Mouse (Mus musculus) heart, embryonic 16.5 days (tissue): ENCODE results near the gene Fam163a. TPM values are rescaled to one million over a fixed set of nuclear protein-coding genes. Genes with fewer than 3 reads are reported as not detected.
"Not testable (repeated sequence)": the region's sequence is repeated elsewhere in the genome, so short reads cannot be mapped to it uniquely, and the experiment has no call there.

Experiments used
- ATAC-seq: fragments of 200-750 bp; cut with Nextera tagmentation; replicated peaks from 2 replicates; pipeline ENCODE4 v1.8.0; 2017; ENCODE audit warnings: moderate number of reproducible peaks; ENCODE audit not compliant: insufficient read depth, low FRiP score; ENCODE audit errors: extremely low read depth
- H3K27ac ChIP-seq: fragments of 300-500 bp; sonication (generic); 2 replicates; pipeline ENCODE4 v1.5.1; 2014; ENCODE audit warnings: mild to moderate bottlenecking, low read length, control low read depth, moderate library complexity
- H3K27me3 ChIP-seq: fragments of 300-500 bp; sonication (generic); 2 replicates; pipeline ENCODE4 v1.6.1; 2014; ENCODE audit warnings: low read length, mixed read lengths; ENCODE audit not compliant: control insufficient read depth, insufficient read depth
- H3K36me3 ChIP-seq: fragments of 300-500 bp; sonication (generic); 2 replicates; pipeline ENCODE4 v1.6.1; 2014; ENCODE audit not compliant: control insufficient read depth, insufficient read depth
- H3K4me1 ChIP-seq: fragments of 300-500 bp; sonication (generic); 2 replicates; pipeline ENCODE4 v1.6.1; 2014; ENCODE audit warnings: low read length, mixed read lengths; ENCODE audit not compliant: control insufficient read depth, insufficient read depth
- H3K4me2 ChIP-seq: fragments of 300-500 bp; sonication (generic); 2 replicates; pipeline ENCODE4 v1.6.1; 2014; ENCODE audit warnings: low read depth, mild to moderate bottlenecking, control low read depth, low read length
- H3K4me3 ChIP-seq: fragments of 300-500 bp; sonication (generic); 2 replicates; pipeline ENCODE4 v1.5.1; 2014; ENCODE audit warnings: mild to moderate bottlenecking, control low read depth, low read length
- H3K9ac ChIP-seq: fragments of 300-500 bp; sonication (generic); 2 replicates; pipeline ENCODE4 v1.6.1; 2014; ENCODE audit warnings: low read length, control low read depth
- H3K9me3 ChIP-seq: fragments of 300-500 bp; sonication (generic); replicated peaks from 2 replicates; pipeline ENCODE4 v1.6.1; 2016; ENCODE audit warnings: low read length; ENCODE audit not compliant: control insufficient read depth
- WGBS: fragments of 180-500 bp; shearing (Covaris S2); extraction: QIAGEN DNeasy Blood & Tissue Kit; methylation state at CpG from one replicate; pipeline ENCODE4 v1.1.7; 2014; 5-methylcytosine and 5-hydroxymethylcytosine counted together
- polyA plus RNA-seq: library from polyadenylated mRNA; unstranded; fragments of >200 nt; fragmentation: Nextera tagmentation; extraction: Ambion mirVana; gene quantifications from 2 replicates; pipeline ENCODE4 v1.2.1, GENCODE M21; 2015

Fam163a gene
- polyA plus RNA-seq = 1.4 and 1.6 TPM in 2 replicates

DNA sequence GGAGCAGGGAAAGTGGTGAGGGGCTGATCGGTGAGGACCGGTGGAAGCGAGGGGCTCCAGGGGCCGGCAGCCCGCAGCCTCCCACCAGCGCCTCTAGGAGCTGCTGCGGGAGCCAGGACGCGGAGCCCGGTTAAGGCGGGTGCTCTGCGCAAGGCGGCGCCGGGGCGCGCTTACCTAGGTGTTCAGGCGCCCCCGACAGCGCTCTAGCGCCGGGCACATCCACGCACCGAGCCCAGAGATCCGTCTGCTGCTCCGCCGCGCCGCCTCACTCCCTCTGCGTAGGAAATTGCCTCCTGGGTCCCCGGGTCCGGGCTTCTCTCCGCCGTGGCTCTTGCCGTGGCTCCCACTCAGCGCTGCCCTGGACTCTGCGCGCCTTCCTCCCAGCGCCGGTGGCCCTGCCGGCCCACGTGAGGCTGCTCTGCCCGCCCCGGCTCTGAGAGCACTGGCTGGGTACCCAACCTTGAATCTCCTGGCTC is at the start of gene Fam163a:
Gene Fam163a, minus strand, starts transcription at position 371 of the 476 bp plus-strand sequence.
- Histone ChIP-seq H3K4me3 (peak within 1 kb of the TSS; percentile 52), H3K27ac (no peak within 1 kb of the TSS), H3K36me3 (no peaks in the 10 kb centered on the region), H3K4me1 (peaks cover 9% of the 10 kb centered on the region), H3K27me3 (peaks cover 37% of the 10 kb centered on the region), H3K9ac (peak within 1 kb of the TSS; percentile 59), H3K9me3 (peaks cover 7% of the 10 kb centered on the region), H3K4me2 (peak within 1 kb of the TSS; percentile 83)
- ATAC-seq = peak; percentile 43
- WGBS = 1% methylated on average over 43 of the region's 44 CpGs

DNA sequence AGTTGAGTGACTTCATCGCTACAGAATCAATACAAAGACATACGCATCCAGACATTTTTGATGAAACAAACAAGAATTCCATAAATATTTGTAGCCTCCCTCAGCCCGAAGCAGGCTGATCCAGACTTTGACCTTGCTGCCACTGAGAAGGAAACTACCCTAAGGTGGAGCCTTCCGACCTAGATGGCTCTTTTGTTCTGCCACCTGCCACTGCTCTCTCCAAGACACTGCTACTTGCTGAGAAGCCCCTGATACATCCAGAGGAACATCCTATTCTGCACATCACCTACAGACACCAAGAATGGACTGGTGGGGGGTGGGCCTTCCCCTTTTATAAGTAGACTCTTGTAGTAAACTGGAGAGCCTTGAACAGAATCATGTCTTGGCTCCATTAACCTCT is 46.3 kb upstream of the Fam163a start:
- H3K4me2 ChIP-seq, H3K36me3 ChIP-seq, H3K27ac ChIP-seq, ATAC-seq, H3K27me3 ChIP-seq, H3K9me3 ChIP-seq, H3K4me3 ChIP-seq, H3K9ac ChIP-seq, H3K4me1 ChIP-seq: not testable (repeated sequence)
- WGBS = 80% methylated on average over 4 of the region's 4 CpGs

DNA sequence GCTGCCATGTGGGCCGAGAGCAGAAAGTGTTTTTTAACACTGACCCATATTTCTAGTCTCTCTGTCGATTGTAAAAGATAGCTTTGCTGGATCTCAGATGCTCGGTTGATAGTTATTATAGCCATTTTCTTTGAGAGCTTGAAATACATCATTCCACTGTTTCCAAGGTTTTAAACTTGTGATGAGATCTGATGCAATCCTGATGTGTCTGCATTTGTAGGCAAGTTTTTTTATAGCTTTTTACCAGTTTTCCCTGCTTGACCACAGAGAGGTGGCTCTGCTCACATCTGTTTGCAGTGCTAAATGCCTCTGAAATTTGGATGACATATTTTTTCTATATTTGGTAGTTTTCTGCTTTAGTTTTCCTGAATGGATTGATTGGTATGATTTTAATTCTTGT is 43.1 kb upstream of the Fam163a start:
- no peak overlapping the region for H3K4me2 ChIP-seq
- H3K9ac ChIP-seq = no peak overlapping the region
- no peak overlapping the region for H3K27ac ChIP-seq
- H3K27me3 ChIP-seq = no peaks in the 10 kb centered on the region
- 72% methylated on average over 3 of the region's 3 CpGs for WGBS
- H3K9me3 ChIP-seq = no peaks in the 10 kb centered on the region
- no peaks in the 10 kb centered on the region for H3K4me1 ChIP-seq
- H3K36me3 ChIP-seq = no peaks in the 10 kb centered on the region
- no peak for ATAC-seq
- no peak overlapping the region for H3K4me3 ChIP-seq

DNA sequence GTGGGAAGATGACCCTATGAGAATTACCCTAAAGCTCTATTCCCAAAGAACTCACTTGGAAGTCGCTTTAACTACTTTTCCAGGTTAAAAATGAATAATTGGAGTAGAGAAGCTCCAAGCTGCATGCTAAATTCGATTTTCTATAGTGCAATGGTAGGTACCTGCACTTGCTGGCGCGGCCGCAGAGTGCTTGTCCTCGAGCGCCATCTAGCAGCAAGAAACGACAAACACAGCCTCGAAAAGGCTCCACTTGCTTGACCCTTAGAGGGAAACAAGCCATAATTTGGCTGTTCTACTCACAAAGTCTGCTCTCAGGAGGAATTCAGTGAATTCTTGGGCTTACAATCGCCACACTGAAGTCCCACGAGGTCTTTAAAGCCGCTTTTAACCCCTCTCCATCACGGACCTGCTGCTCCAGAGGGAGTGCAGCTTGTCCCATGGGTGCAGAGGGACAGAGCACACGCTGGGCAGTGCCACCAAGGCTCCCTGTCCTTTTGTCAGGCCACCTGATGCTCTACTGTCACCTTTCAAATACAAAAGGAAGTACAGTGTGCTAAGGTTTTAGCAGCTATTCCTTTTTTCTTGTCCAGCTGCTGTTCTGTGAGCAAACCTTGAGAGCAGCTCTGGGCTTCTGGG is 37.0 kb upstream of the Fam163a start:
- no peaks in the 10 kb centered on the region for H3K27me3 ChIP-seq
- ATAC-seq = no peak
- no peak overlapping the region for H3K9ac ChIP-seq
- no peak overlapping the region for H3K4me2 ChIP-seq
- H3K4me1 ChIP-seq = no peaks in the 10 kb centered on the region
- no peak overlapping the region for H3K4me3 ChIP-seq
- H3K9me3 ChIP-seq = no peaks in the 10 kb centered on the region
- no peak overlapping the region for H3K27ac ChIP-seq
- no peaks in the 10 kb centered on the region for H3K36me3 ChIP-seq
- 8% methylated on average over 14 of the region's 14 CpGs for WGBS

DNA sequence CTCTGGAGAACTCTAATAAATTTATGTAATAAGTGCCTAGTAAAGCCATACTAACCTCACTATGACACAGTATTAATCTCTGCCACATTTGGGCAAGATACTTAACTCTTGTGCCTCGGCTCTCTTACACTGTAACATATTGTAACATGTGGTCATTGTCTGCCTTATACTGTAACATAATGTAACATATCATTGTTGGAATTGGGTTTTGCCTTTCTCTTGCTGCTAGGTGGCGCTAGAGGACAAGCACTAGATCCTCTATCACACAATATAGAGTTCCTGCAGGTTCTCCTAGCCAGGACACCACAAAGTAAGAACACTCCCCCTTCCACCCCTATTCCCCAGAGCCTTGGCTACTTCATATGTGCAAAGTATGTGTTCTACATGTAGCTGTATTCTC is 36.2 kb upstream of the Fam163a start:
- Histone ChIP-seq H3K27ac (no peak overlapping the region), H3K4me1 (no peaks in the 10 kb centered on the region), H3K27me3 (no peaks in the 10 kb centered on the region), H3K4me3 (no peak overlapping the region), H3K36me3 (no peaks in the 10 kb centered on the region), H3K9me3 (no peaks in the 10 kb centered on the region), H3K9ac (no peak overlapping the region), H3K4me2 (no peak overlapping the region)
- WGBS = 38% methylated on average over 2 of the region's 2 CpGs
- no peak for ATAC-seq

DNA sequence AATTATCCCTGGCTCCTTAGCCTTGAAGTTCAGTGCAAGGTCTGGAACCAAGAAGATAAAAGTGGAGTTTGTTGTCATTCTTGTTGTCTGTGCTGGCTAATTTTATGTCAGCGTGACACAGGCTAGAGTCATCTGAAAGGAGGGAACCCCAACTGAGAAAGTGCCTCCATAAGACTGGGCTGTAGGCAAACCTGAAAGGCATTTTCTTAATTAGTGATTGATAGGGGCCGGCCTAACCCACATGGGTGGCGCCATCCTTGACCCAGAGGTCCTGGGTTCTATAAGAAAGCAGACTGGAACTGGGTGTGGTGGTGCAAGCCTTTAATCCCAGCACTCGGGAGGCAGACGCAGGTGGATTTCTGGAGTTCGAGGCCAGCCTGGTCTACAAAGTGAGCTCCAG is 26.3 kb upstream of the Fam163a start:
- H3K9me3 ChIP-seq = no peaks in the 10 kb centered on the region
- WGBS = 89% methylated on average over 6 of the region's 6 CpGs
- no peak overlapping the region for H3K9ac ChIP-seq
- no peaks in the 10 kb centered on the region for H3K36me3 ChIP-seq
- peak overlapping the region; percentile 37; the same call in 1 of the 2 replicates for H3K27ac ChIP-seq
- H3K4me2 ChIP-seq = no peak overlapping the region
- no peaks in the 10 kb centered on the region for H3K27me3 ChIP-seq
- no peak overlapping the region for H3K4me3 ChIP-seq
- no peak for ATAC-seq
- H3K4me1 ChIP-seq = peaks cover 8% of the 10 kb centered on the region

DNA sequence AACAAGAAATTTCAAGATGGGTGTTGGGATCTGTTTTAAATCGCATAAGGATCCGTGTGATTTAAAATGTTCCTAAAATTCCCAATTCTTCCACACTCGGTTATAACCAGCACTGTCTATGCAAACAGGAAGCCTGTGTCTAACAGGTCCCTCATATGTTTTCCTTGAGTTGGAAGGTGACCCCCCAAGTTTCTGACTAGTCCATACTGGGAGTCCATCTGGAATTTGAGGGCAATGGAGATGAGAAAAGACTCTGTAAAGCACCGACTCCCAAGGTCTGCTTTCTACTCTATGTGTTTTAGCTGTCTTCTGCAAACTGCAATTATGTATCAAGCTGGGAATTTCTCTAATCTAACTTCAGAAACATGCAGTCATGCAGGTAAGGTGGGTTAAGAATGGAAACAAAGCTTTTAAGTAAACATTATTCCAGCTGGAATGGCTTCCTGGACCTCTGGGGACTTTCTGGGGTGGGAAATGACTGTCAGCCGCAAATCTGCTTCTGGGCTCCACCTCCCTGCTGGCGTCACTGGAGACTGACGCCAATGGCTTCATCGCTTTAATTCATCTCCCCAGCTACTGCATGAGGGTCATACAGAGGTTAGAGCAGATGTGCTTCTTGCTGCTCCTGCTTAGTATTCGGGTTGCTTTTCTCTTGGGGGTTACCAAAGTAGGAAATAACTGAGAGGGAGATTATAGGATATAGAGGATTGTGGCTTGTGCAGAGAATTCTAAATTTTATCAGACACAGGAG is 25.7 kb upstream of the Fam163a start:
- Histone ChIP-seq H3K9me3 (no peaks in the 10 kb centered on the region), H3K27me3 (no peaks in the 10 kb centered on the region), H3K9ac (peak overlapping the region; percentile 10; the same call in 1 of the 2 replicates), H3K4me3 (no peak overlapping the region), H3K36me3 (no peaks in the 10 kb centered on the region), H3K27ac (peak overlapping the region; percentile 66), H3K4me2 (peak overlapping the region; percentile 33; the same call in 1 of the 2 replicates), H3K4me1 (peaks cover 8% of the 10 kb centered on the region)
- WGBS = 30% methylated on average over 9 of the region's 9 CpGs
- peak; percentile 58; the same call in 1 of the 2 replicates for ATAC-seq

DNA sequence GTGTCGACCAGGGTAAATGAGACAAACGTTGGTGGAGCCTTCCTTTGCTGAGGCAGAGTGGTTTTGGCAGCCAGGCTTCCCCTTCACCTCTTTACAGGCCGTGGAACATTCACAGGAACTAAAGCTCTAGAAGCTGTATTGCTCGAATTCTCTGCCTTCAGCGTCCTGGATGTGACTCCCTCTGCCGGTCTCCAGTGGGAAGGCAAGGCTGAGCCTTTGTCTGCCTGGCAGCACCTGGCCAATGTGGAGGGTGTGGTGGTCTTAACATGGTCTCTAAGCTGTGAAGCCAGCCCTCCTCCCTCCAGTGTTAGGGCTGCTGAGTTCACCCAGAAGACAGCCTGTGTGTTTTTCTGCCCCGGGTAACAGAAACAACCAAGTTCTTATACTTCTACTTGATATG is 24.6 kb upstream of the Fam163a start:
- H3K4me2 ChIP-seq = no peak overlapping the region
- no peak overlapping the region for H3K27ac ChIP-seq
- H3K27me3 ChIP-seq = no peaks in the 10 kb centered on the region
- WGBS = 22% methylated on average over 7 of the region's 7 CpGs
- peaks cover 8% of the 10 kb centered on the region for H3K4me1 ChIP-seq
- no peak overlapping the region for H3K4me3 ChIP-seq
- peak; percentile 37; the same call in 1 of the 2 replicates for ATAC-seq
- H3K36me3 ChIP-seq = no peaks in the 10 kb centered on the region
- no peaks in the 10 kb centered on the region for H3K9me3 ChIP-seq
- no peak overlapping the region for H3K9ac ChIP-seq

DNA sequence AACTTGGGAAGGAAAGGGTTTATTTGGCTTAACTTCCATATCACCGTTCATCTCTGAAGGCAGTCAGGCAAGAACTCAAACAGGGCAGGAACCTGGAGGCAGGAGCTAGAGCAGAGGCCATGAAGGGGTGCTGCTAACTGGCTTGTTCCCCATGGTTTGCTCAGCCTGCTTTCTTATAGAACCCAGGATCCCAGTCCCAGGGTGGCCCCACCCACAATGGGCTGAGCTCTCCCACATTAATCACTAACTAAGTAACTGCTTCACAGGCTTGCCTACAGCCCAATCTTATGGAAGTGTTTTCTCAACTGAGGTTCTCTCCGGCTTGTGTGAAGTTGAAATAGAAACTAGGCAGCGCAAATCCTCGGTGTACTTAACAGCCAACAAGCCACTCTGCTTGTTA is 23.9 kb upstream of the Fam163a start:
- no peak overlapping the region for H3K4me2 ChIP-seq
- peaks cover 8% of the 10 kb centered on the region for H3K4me1 ChIP-seq
- H3K9ac ChIP-seq = no peak overlapping the region
- no peaks in the 10 kb centered on the region for H3K27me3 ChIP-seq
- H3K27ac ChIP-seq = no peak overlapping the region
- WGBS = 74% methylated on average over 4 of the region's 4 CpGs
- no peaks in the 10 kb centered on the region for H3K9me3 ChIP-seq
- ATAC-seq = no peak
- H3K4me3 ChIP-seq = no peak overlapping the region
- no peaks in the 10 kb centered on the region for H3K36me3 ChIP-seq
